In genomic region chr7:99935758-99936157, GRCm38 (mm10) we compare ENCODE assay signal across 10 mouse cellular contexts. TPM values are rescaled to one million over a fixed set of nuclear protein-coding genes. Genes with fewer than 3 reads are reported as not detected.
DNase-seq lines count a peak whose midpoint lies in the region; ATAC-seq and TF ChIP-seq lines count a peak whose summit lies in the region.
"Had no signal": no experiment of that assay in that cellular context is flagged by ENCODE, and none has a peak within 500 bp of the region (broad histone marks: within the 10 kb centered on the region; RNA-seq: fewer than 3 reads in every experiment).

No protein-coding gene starts in this region.

- peak; percentile 17 for DNase-seq in embryo, embryonic 10 days (ENCODE audit: low spot score)
- DNase-seq in embryo, embryonic 10.5 days (ENCODE audit: low spot score), result no peak
- no peak for DNase-seq in left cerebral cortex, adult 2 months (ENCODE audit: extremely low spot score in 1 of 2, low spot score in 2 of 2)
- DNase-seq in left cerebral cortex, postnatal 36 days (ENCODE audit: low spot score in 2 of 2), result no peak
- DNase-seq in CD4-positive helper T cell, adult 2 months (ENCODE audit: low read depth, low spot score), result peak; percentile 11
- peak; percentile 55 for DNase-seq in kidney, postnatal 10 days
- DNase-seq in heart, postnatal 14 days, result no peak
- DNase-seq in hindbrain, embryonic 11.5 days (ENCODE audit: low spot score), result no peak
- DNase-seq: liver, embryonic 13.5 days had no signal

- intact Hi-C loops in left cerebral cortex, adult 2 months (cut with DNase I), result loop anchor here (2.0 kb wide), 1 partner anchor 45 kb away; the partner anchor contains the start of gene Rnf169
- intact Hi-C loops in left cerebral cortex, postnatal 36 days (cut with DNase I), result loop anchor here (10.0 kb wide), 1 partner anchor 169 kb away; no protein-coding TSS in a partner anchor
- intact Hi-C loops in heart, postnatal 14 days (cut with DNase I), result no loop called here

- no peak overlapping the region for H3K4me2 ChIP-seq in hindbrain, embryonic 11.5 days (replicated peaks; ENCODE audit: low read depth, low read length)
- H3K4me2 ChIP-seq: embryonic facial prominence, embryonic 15.5 days; liver, embryonic 13.5 days had no signal

- peak; percentile 51 for TF ChIP-seq CTCF in left cerebral cortex, adult 2 months (IDR thresholded peaks at IDR 0.05)

- 0 out of 2 replicates have a peak, but pooled peaks cover 3% of the 10 kb centered on the region for H3K36me3 ChIP-seq in hindbrain, embryonic 11.5 days (ENCODE audit: control insufficient read depth, insufficient read depth, low read length)

- WGBS in hindbrain, embryonic 11.5 days, result 78% methylated on average over 1 of the region's 1 CpGs

- H3K27me3 ChIP-seq in hindbrain, embryonic 11.5 days (ENCODE audit: control insufficient read depth, insufficient read depth, low read length), result no peaks in the 10 kb centered on the region
- H3K27me3 ChIP-seq: embryonic facial prominence, embryonic 15.5 days; liver, embryonic 13.5 days had no signal

- no peak overlapping the region for H3K4me3 ChIP-seq in left cerebral cortex, adult 2 months
- no peak overlapping the region for H3K4me3 ChIP-seq in hindbrain, embryonic 11.5 days (ENCODE audit: low read depth, low read length)
- H3K4me3 ChIP-seq: embryonic facial prominence, embryonic 15.5 days; liver, embryonic 13.5 days had no signal

- H3K9ac ChIP-seq in hindbrain, embryonic 11.5 days (ENCODE audit: low read depth, low read length), result no peak overlapping the region
- H3K9ac ChIP-seq: embryonic facial prominence, embryonic 15.5 days; liver, embryonic 13.5 days had no signal

- no peaks in the 10 kb centered on the region for H3K9me3 ChIP-seq in hindbrain, embryonic 11.5 days (ENCODE audit: control insufficient read depth, low read length)
- H3K9me3 ChIP-seq: embryonic facial prominence, embryonic 15.5 days; liver, embryonic 13.5 days had no signal

- H3K27ac ChIP-seq in left cerebral cortex, adult 2 months, result no peak overlapping the region
- H3K27ac ChIP-seq in hindbrain, embryonic 11.5 days (ENCODE audit: low read depth, low read length), result no peak overlapping the region
- H3K27ac ChIP-seq: embryonic facial prominence, embryonic 15.5 days; liver, embryonic 13.5 days had no signal

- no peak for ATAC-seq in hindbrain, embryonic 11.5 days (ENCODE audit: low FRiP score)

- H3K4me1 ChIP-seq in hindbrain, embryonic 11.5 days (replicated peaks; ENCODE audit: control insufficient read depth, insufficient read depth, low read length), result no peaks in the 10 kb centered on the region
- H3K4me1 ChIP-seq: embryonic facial prominence, embryonic 15.5 days; liver, embryonic 13.5 days had no signal

RNA-seq across cellular contexts. Expression of gene Rnf169, which starts 44.5 kb away (rescaled TPM):
- total RNA-seq in left cerebral cortex, adult 2 months (2021), result 10 to 100 TPM; 49.4 to 51.3 TPM
- 10 to 100 TPM; 49.1 to 49.3 TPM for total RNA-seq in left cerebral cortex, postnatal 36 days (2021)
- 10 to 100 TPM; 14.7 TPM for total RNA-seq in heart, postnatal 14 days (2021)
- polyA plus RNA-seq in hindbrain, embryonic 11.5 days (2014; fragmentation: Nextera tagmentation; extraction: Ambion mirVana), result 6.9 and 8.4 TPM in 2 replicates

Comparison
In these comparisons a context has a peak if more than half of its experiments do, and no peak if none do; other contexts are left out.
1. DNase-seq: peak in embryo, embryonic 10 days (single experiment), CD4-positive helper T cell, adult 2 months (single experiment) and kidney, postnatal 10 days (single experiment); none in embryo, embryonic 10.5 days (single experiment), left cerebral cortex, adult 2 months (0 of 2), left cerebral cortex, postnatal 36 days (0 of 2), heart, postnatal 14 days (0 of 2) and hindbrain, embryonic 11.5 days (single experiment).